Comparison of ENCODE assay signal across 25 mouse cellular contexts in genomic region chr10:27863625-27864024, GRCm38 (mm10).
DNase-seq lines count a peak whose midpoint lies in the region; ATAC-seq and TF ChIP-seq lines count a peak whose summit lies in the region.
"Had no signal": no experiment of that assay in that cellular context is flagged by ENCODE, and none has a peak within 500 bp of the region (broad histone marks: within the 10 kb centered on the region; RNA-seq: fewer than 3 reads in every experiment).

No protein-coding gene starts in this region.

- no peak overlapping the region for H3K9ac ChIP-seq in midbrain, embryonic 16.5 days (ENCODE audit: low read depth, low read length)
- H3K9ac ChIP-seq in liver, postnatal 0 days (replicated peaks) = no peak overlapping the region
- H3K9ac ChIP-seq: forebrain, embryonic 12.5 days; heart, embryonic 15.5 days; hindbrain, embryonic 14.5 days; limb, embryonic 12.5 days; neural tube, embryonic 13.5 days had no signal

- no peaks in the 10 kb centered on the region for H3K27me3 ChIP-seq in Patski
- no peaks in the 10 kb centered on the region for H3K27me3 ChIP-seq in midbrain, embryonic 16.5 days (ENCODE audit: control insufficient read depth, insufficient read depth, low read depth, low read length)
- H3K27me3 ChIP-seq in liver, postnatal 0 days (ENCODE audit: insufficient read depth, low read length) = no peaks in the 10 kb centered on the region
- H3K27me3 ChIP-seq: forebrain, embryonic 12.5 days; heart, embryonic 15.5 days; limb, embryonic 12.5 days; neural tube, embryonic 13.5 days had no signal

- peak; percentile 66 for DNase-seq in heart, adult 11 months
- no peak for DNase-seq in heart, postnatal 25 days (ENCODE audit: low spot score)
- DNase-seq in Patski (ENCODE audit: low read depth, low spot score) = no peak
- DNase-seq in adrenal gland, postnatal 36 days = peak; percentile 1
- DNase-seq in cerebellum, adult 11 months = no peak
- no peak for DNase-seq in liver, postnatal 0 days
- DNase-seq: cerebellum, adult 9-11 months; gastrocnemius, postnatal 36 days; heart, postnatal 4 days; kidney, adult 8-10 months; kidney, postnatal 10 days; layer of hippocampus, postnatal 36 days; lung, adult 18-20 months; midbrain, embryonic 14.5 days; retina, postnatal 1 day; right cerebral cortex, postnatal 25 days had no signal

- 85% methylated on average over 2 of the region's 2 CpGs for WGBS in midbrain, embryonic 16.5 days
- 66% methylated on average over 2 of the region's 2 CpGs for WGBS in liver, postnatal 0 days (ENCODE audit: insufficient replicate concordance)

- no peak overlapping the region for H3K4me2 ChIP-seq in midbrain, embryonic 16.5 days (ENCODE audit: low read length)
- no peak overlapping the region for H3K4me2 ChIP-seq in liver, postnatal 0 days (ENCODE audit: low read depth, low read length)
- H3K4me2 ChIP-seq: forebrain, embryonic 12.5 days; heart, embryonic 15.5 days; hindbrain, embryonic 14.5 days; limb, embryonic 12.5 days; liver, embryonic 11.5 days; neural tube, embryonic 13.5 days had no signal

- no peak for TF ChIP-seq EP300 in liver, postnatal 0 days (IDR thresholded peaks at IDR 0.05; ENCODE audit: low read depth)

- in situ Hi-C loops in Patski (cut with MboI; ENCODE audit: low pct_unique_long_range_greater_than_20kb) = no loop called here

- POLR2A ChIA-PET in Patski (lab: Charles Lee) = no interaction called here

- CTCF ChIA-PET in Patski (lab: Charles Lee) = no interaction called here

- intact Hi-C loops in heart, postnatal 25 days (cut with DNase I) = no loop called here

- no peak overlapping the region for H3K27ac ChIP-seq in midbrain, embryonic 16.5 days (ENCODE audit: low read length)
- H3K27ac ChIP-seq in liver, postnatal 0 days (ENCODE audit: low read depth) = no peak overlapping the region
- H3K27ac ChIP-seq: forebrain, embryonic 12.5 days; heart, embryonic 15.5 days; hindbrain, embryonic 14.5 days; layer of hippocampus, adult 2 months; limb, embryonic 12.5 days; neural tube, embryonic 13.5 days had no signal

- no peaks in the 10 kb centered on the region for H3K4me1 ChIP-seq in midbrain, embryonic 16.5 days (ENCODE audit: control insufficient read depth, insufficient read depth, low read length)
- no peaks in the 10 kb centered on the region for H3K4me1 ChIP-seq in liver, postnatal 0 days (ENCODE audit: insufficient read depth)
- H3K4me1 ChIP-seq: forebrain, embryonic 12.5 days; heart, embryonic 15.5 days; limb, embryonic 12.5 days; neural tube, embryonic 13.5 days had no signal

- H3K4me3 ChIP-seq in midbrain, embryonic 16.5 days (ENCODE audit: low read depth, low read length) = no peak overlapping the region
- H3K4me3 ChIP-seq in liver, postnatal 0 days (ENCODE audit: low read depth, low read length) = no peak overlapping the region
- H3K4me3 ChIP-seq: forebrain, embryonic 12.5 days; heart, embryonic 15.5 days; layer of hippocampus, adult 2 months; limb, embryonic 12.5 days; neural tube, embryonic 13.5 days had no signal

- no peak for TF ChIP-seq CTCF in Patski (IDR thresholded peaks at IDR 0.05)
- TF ChIP-seq CTCF in liver, postnatal 0 days (IDR thresholded peaks at IDR 0.05; ENCODE audit: low read depth) = no peak

- H3K9me3 ChIP-seq in midbrain, embryonic 16.5 days (replicated peaks; ENCODE audit: control insufficient read depth, low read length, poor library complexity, severe bottlenecking) = no peaks in the 10 kb centered on the region
- no peaks in the 10 kb centered on the region for H3K9me3 ChIP-seq in liver, postnatal 0 days (ENCODE audit: low read length)
- H3K9me3 ChIP-seq: forebrain, embryonic 12.5 days; limb, embryonic 12.5 days; neural tube, embryonic 13.5 days had no signal

- no peaks in the 10 kb centered on the region for H3K36me3 ChIP-seq in midbrain, embryonic 16.5 days (ENCODE audit: control insufficient read depth, insufficient read depth, low read length)
- H3K36me3 ChIP-seq in liver, postnatal 0 days (replicated peaks; ENCODE audit: insufficient read depth, low read length) = no peaks in the 10 kb centered on the region
- H3K36me3 ChIP-seq: forebrain, embryonic 12.5 days; heart, embryonic 15.5 days; limb, embryonic 12.5 days; neural tube, embryonic 13.5 days had no signal

- ATAC-seq in Patski = peak; percentile 39
- ATAC-seq in midbrain, embryonic 16.5 days = no peak
- no peak for ATAC-seq in liver, postnatal 0 days
- ATAC-seq: inflammation-experienced regulatory T-cells, adult 6 months had no signal

Comparison
In these comparisons a context has a peak if more than half of its experiments do, and no peak if none do; other contexts are left out.
1. DNase-seq: peak in heart, adult 11 months (single experiment) and adrenal gland, postnatal 36 days (2 of 2); none in heart, postnatal 25 days (single experiment), Patski (single experiment), cerebellum, adult 11 months (single experiment) and liver, postnatal 0 days (single experiment).